Mouse (Mus musculus): Measurements from ENCODE around the gene Fam186a.

DNA sequence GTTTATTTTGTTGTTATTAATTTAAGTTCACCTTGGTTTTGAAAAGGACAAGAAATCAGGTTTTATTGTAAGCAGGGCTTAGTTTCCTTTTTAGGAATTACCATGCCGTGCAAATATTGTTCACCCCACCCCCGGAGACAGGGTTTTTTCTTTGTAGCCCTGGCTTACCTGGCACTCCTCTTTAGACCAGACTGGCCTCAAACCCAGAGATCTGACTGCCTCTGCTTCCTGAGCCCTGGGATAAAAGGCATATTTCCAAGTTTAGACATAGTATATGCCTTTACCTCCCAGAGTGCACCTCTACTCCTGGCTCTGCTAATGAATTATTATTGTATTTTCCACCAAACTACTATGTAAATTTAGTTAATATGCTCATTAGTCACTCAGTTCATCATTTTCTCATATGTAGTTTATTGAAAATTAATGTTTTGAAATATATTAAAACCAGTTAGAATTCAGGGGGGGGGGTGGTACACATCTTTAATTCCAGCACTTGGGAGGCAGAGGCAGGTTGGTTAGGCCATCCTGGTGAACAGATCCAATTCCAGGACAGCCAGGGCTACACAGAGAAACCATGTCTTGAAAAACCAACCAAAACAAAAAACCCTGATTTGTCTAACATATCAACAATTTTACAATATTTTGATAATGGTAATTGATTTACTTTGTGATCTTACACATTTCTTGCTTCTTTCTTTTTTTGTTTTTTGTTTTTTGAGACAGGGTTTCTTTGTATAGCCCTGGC is 7.8 kb upstream of the Fam186a start:
- no peak for TF ChIP-seq MAX (IDR thresholded peaks at IDR 0.05)
- no peak for TF ChIP-seq MYOD1 (IDR thresholded peaks at IDR 0.05; ENCODE audit: control insufficient read depth, insufficient read length, low read depth)
- TF ChIP-seq CTCF (IDR thresholded peaks at IDR 0.05; ENCODE audit: control insufficient read depth, insufficient read depth, insufficient read length) = no peak
- no peak for TF ChIP-seq MYOG (IDR thresholded peaks at IDR 0.05; ENCODE audit: control insufficient read depth, extremely low read depth, insufficient read length)
- TF ChIP-seq FOSL1 (IDR thresholded peaks at IDR 0.05; ENCODE audit: insufficient read depth, low read length, poor library complexity, severe bottlenecking) = no peak
- TF ChIP-seq USF1 (IDR thresholded peaks at IDR 0.05; ENCODE audit: low read depth) = no peak
- no peak for TF ChIP-seq CEBPB (IDR thresholded peaks at IDR 0.05; ENCODE audit: low read depth)
